Mouse (Mus musculus): ENCODE data around the gene Exoc6b.
"Not testable (repeated sequence)": the region's sequence is repeated elsewhere in the genome, so short reads cannot be mapped to it uniquely, and the experiment has no call there.

Gene Exoc6b

GRCm38 (mm10) chr6:85069023-85069985 lies at the start of gene Exoc6b:
Gene Exoc6b (minus strand): TSS chr6:85069513.
- DNase-seq = peak; percentile 82

GRCm38 (mm10) chr6:85117545-85118511 lies 48.5 kb upstream of the Exoc6b start:
- DNase-seq = peak; percentile 41

GRCm38 (mm10) chr6:85105033-85105615 lies 35.8 kb upstream of the Exoc6b start:
- no peak for DNase-seq

GRCm38 (mm10) chr6:85103321-85103720 lies 34.0 kb upstream of the Exoc6b start:
- DNase-seq = no peak

- DNase-seq = no peak
These were observed 27.1 kb upstream of the Exoc6b start for GRCm38 (mm10) chr6:85096441-85096840.

- DNase-seq = no peak
These were observed 18.1 kb upstream of the Exoc6b start for GRCm38 (mm10) chr6:85087425-85087824.

- no peak for DNase-seq
These were observed 17.3 kb upstream of the Exoc6b start for GRCm38 (mm10) chr6:85086645-85087044.

GRCm38 (mm10) chr6:85076179-85076720 lies 6.9 kb upstream of the Exoc6b start:
- not testable (repeated sequence) for DNase-seq

GRCm38 (mm10) chr6:85074996-85075395 lies 5.7 kb upstream of the Exoc6b start:
- DNase-seq = no peak

- DNase-seq = no peak
These were observed 841 bp downstream of the Exoc6b start for GRCm38 (mm10) chr6:85068322-85069022.

- no peak for DNase-seq
These were observed 11.7 kb downstream of the Exoc6b start for GRCm38 (mm10) chr6:85057641-85058040.

GRCm38 (mm10) chr6:85051109-85051508 lies 18.2 kb downstream of the Exoc6b start:
- no peak for DNase-seq

- no peak for DNase-seq
These were observed 22.8 kb downstream of the Exoc6b start for GRCm38 (mm10) chr6:85046531-85046930.

GRCm38 (mm10) chr6:85044621-85045152 lies 24.6 kb downstream of the Exoc6b start:
- DNase-seq = no peak

GRCm38 (mm10) chr6:85037677-85038076 lies 31.6 kb downstream of the Exoc6b start:
- peak; percentile 14 for DNase-seq

- no peak for DNase-seq
These were observed 39.6 kb downstream of the Exoc6b start for GRCm38 (mm10) chr6:85029671-85030070.

- DNase-seq = no peak
These were observed 44.9 kb downstream of the Exoc6b start for GRCm38 (mm10) chr6:85024403-85024802.

GRCm38 (mm10) chr6:85017011-85017410 lies 52.3 kb downstream of the Exoc6b start:
- no peak for DNase-seq

GRCm38 (mm10) chr6:85013906-85014305 lies 55.4 kb downstream of the Exoc6b start:
- no peak for DNase-seq

GRCm38 (mm10) chr6:85010397-85010796 lies 58.9 kb downstream of the Exoc6b start:
- peak; percentile 28 for DNase-seq

GRCm38 (mm10) chr6:84995418-84995817 lies 73.9 kb downstream of the Exoc6b start:
- no peak for DNase-seq

- peak; percentile 2 for DNase-seq
These were observed 92.7 kb downstream of the Exoc6b start for GRCm38 (mm10) chr6:84976563-84976971.
